Mouse (Mus musculus) right cerebral cortex, postnatal 4 days (tissue): Measurements from ENCODE around the gene Zic1.

Experiments
- DNase-seq: peaks from one replicate; pipeline ENCODE4 v3.0.0-alpha.2; 2022

Gene Zic1

DNA sequence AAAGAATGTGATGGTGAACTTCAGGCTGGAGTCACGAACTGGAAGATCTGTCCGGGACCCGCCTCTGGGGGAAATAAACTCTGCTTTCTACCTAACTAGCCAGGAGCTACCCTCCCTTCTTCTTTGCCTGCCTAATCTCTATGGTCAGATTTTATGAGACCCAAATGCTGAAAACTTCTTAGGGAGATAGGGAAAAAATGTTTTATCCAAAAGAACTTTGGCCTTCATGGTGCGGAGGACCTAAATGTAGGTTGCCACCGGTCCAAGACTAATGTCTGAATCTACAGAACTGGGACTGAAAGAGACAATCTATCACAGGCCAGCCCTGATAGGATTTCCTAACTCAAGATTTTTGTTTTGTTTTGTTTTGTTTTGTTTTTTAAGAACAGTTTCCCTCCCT lies 14.2 kb downstream of the Zic1 start:
- DNase-seq, result no peak

- DNase-seq, result peak; percentile 3
These were observed 14.7 kb downstream of the Zic1 start for GRCm38 (mm10) chr9:91350861-91351291.

DNA sequence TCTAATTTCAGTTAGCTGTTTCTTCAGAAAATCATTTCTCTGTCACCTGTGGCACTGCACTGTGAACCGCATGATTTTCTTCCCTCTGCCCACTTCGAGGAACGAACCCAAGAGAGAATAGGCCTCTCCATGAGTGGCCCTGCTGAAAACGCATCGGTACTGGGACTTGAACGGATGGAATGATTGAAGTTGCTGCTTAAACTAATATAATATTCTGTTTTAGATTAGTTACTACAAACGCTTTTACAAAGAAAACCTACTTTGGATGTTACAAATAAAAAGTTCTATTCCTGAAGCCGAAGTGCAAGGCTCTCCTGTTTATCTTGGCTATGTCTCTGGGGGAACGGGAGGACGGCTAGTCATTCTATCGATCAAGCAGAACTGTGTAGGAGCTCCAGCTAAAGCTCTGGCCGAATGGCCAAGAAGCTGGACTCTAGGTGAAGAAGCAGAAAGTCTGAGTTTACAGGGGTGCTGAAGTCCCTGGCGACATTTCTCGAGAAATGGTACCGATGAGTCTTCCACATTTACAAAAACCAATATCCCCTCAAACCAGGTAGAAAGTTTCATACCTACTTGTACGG lies 15.3 kb downstream of the Zic1 start:
- peak; percentile 3 for DNase-seq

DNA sequence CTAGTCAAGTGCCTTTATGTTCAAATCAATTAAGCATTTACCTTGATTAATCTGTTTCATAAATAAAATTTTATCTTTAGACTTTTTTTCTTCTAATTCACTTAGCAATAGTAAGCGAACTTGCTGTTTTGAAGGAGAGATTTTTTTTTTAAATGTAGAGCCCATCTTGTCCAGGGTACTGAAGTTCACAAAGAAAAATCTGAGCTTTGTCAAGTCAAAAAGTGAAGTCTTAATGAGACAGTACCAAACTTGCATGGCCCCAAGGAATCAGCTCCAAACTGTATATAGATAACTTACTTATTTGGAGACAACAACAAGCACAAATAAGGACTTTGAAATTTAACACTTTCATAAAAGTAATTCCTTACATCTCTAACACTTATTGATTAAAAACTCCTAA lies 16.9 kb downstream of the Zic1 start:
- no peak for DNase-seq

- no peak for DNase-seq
These were observed 18.0 kb downstream of the Zic1 start for GRCm38 (mm10) chr9:91347591-91347990.
